ENCODE assay signal across 16 mouse cellular contexts in the genomic region with DNA sequence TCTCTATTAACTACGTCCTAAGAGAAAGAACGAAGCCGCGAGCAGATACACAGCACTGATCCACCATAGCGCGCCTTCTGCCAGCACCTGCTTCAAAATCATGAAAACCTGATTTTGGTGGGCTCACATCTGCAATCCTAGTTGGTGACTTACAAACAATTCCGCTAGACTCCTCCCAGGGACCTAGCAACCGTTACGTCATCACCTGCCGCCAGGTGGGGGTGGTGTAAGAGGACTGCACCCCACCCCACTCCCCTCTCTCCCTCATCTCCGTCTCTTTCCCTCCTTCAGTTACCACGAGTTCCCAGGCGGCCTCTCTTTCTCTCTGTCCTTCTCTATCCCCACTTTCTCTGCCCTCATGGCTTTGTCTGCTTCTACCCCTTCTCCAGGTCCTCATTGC. TPM values are rescaled to one million over a fixed set of nuclear protein-coding genes. Genes with fewer than 3 reads are reported as not detected.
DNase-seq lines count a peak whose midpoint lies in the region; ATAC-seq and TF ChIP-seq lines count a peak whose summit lies in the region.
"Had no signal": no experiment of that assay in that cellular context is flagged by ENCODE, and none has a peak within 500 bp of the region (broad histone marks: within the 10 kb centered on the region; RNA-seq: fewer than 3 reads in every experiment).

No protein-coding gene starts in this region.

- TF ChIP-seq POLR2A in lung, adult 2 months (IDR thresholded peaks at IDR 0.05; ENCODE audit: borderline replicate concordance, extremely low read depth, low read depth, low read length): no peak

- intact Hi-C loops in heart, postnatal 25 days (cut with DNase I): no loop called here

- no peak for TF ChIP-seq CTCF in lung, adult 2 months (IDR thresholded peaks at IDR 0.05; ENCODE audit: insufficient read depth, low read length)

- no peak for ATAC-seq in heart, embryonic 11.5 days (replicated peaks; ENCODE audit: insufficient number of reproducible peaks, low FRiP score, low TSS enrichment)
- ATAC-seq in lung, embryonic 16.5 days (ENCODE audit: low read depth): no peak
- ATAC-seq in intestine, embryonic 16.5 days: peak; percentile 22; the same call in 1 of the 2 replicates
- ATAC-seq in stomach, embryonic 14.5 days (ENCODE audit: insufficient number of reproducible peaks, insufficient read depth, low FRiP score, low read depth): 0 out of 2 replicates have a peak, but pooled peaks have one; percentile 23
- ATAC-seq in megakaryocyte-erythroid progenitor cell, adult 5-6 weeks (replicated peaks; ENCODE audit: low FRiP score, low TSS enrichment, poor library complexity, severe bottlenecking): no peak
- ATAC-seq in erythroid progenitor cell, adult 5-6 weeks (replicated peaks; ENCODE audit: low FRiP score, poor library complexity, severe bottlenecking): no peak
- ATAC-seq: hindbrain, postnatal 0 days; midbrain, embryonic 16.5 days had no signal

- H3K4me2 ChIP-seq in heart, embryonic 11.5 days: peak overlapping the region; percentile 42
- H3K4me2 ChIP-seq in lung, embryonic 16.5 days (ENCODE audit: low read depth, low read length): peak overlapping the region; percentile 38
- H3K4me2 ChIP-seq in intestine, embryonic 16.5 days (ENCODE audit: low read depth, low read length): peak overlapping the region; percentile 18; the same call in 1 of the 2 replicates
- H3K4me2 ChIP-seq in stomach, embryonic 14.5 days (replicated peaks; ENCODE audit: low read depth, low read length): peak overlapping the region; percentile 21; the same call in 1 of the 2 replicates
- H3K4me2 ChIP-seq: forebrain, embryonic 12.5 days had no signal

- WGBS in heart, embryonic 11.5 days (ENCODE audit: insufficient replicate concordance): 63% methylated on average over 13 of the region's 13 CpGs
- WGBS in lung, embryonic 16.5 days: 65% methylated on average over 13 of the region's 13 CpGs
- WGBS in lung, adult 2 months: 78% methylated on average over 13 of the region's 13 CpGs
- WGBS in intestine, embryonic 16.5 days: 73% methylated on average over 13 of the region's 13 CpGs
- 70% methylated on average over 13 of the region's 13 CpGs for WGBS in stomach, embryonic 14.5 days

- no peak for DNase-seq in heart, postnatal 25 days (ENCODE audit: low spot score)
- no peak for DNase-seq in lung, adult 2 months
- DNase-seq: cerebellum, postnatal 36 days; kidney, postnatal 10 days; left cerebral cortex, postnatal 4 days; lung, postnatal 14 days had no signal

- H3K27ac ChIP-seq in heart, embryonic 11.5 days (ENCODE audit: low read depth, low read length): no peak overlapping the region
- no peak overlapping the region for H3K27ac ChIP-seq in lung, embryonic 16.5 days (ENCODE audit: low read length)
- no peak overlapping the region for H3K27ac ChIP-seq in intestine, embryonic 16.5 days (ENCODE audit: low read length)
- H3K27ac ChIP-seq in stomach, embryonic 14.5 days (ENCODE audit: low read length): no peak overlapping the region
- H3K27ac ChIP-seq: forebrain, embryonic 12.5 days; hindbrain, postnatal 0 days had no signal

- H3K9ac ChIP-seq in heart, embryonic 11.5 days (ENCODE audit: low read depth, low read length): no peak overlapping the region
- H3K9ac ChIP-seq in lung, embryonic 16.5 days (ENCODE audit: low read length): no peak overlapping the region
- H3K9ac ChIP-seq in intestine, embryonic 16.5 days (ENCODE audit: low read depth, low read length): no peak overlapping the region
- no peak overlapping the region for H3K9ac ChIP-seq in stomach, embryonic 14.5 days (replicated peaks; ENCODE audit: low read depth, low read length)
- H3K9ac ChIP-seq: forebrain, embryonic 12.5 days had no signal

- peaks cover 16% of the 10 kb centered on the region for H3K4me1 ChIP-seq in heart, embryonic 11.5 days (ENCODE audit: control insufficient read depth, insufficient read depth, low read length)
- H3K4me1 ChIP-seq in lung, embryonic 16.5 days (replicated peaks; ENCODE audit: control insufficient read depth, insufficient read depth, low read length): peaks cover 23% of the 10 kb centered on the region
- peaks cover 36% of the 10 kb centered on the region for H3K4me1 ChIP-seq in lung, adult 2 months (ENCODE audit: control insufficient read depth, insufficient read depth, low read length)
- peaks cover under 1% of the 10 kb centered on the region; the same call in 1 of the 2 replicates for H3K4me1 ChIP-seq in intestine, embryonic 16.5 days (ENCODE audit: control insufficient read depth, insufficient read depth, low read length)
- H3K4me1 ChIP-seq in stomach, embryonic 14.5 days (ENCODE audit: control insufficient read depth, insufficient read depth, low read length): peaks cover 13% of the 10 kb centered on the region

- H3K4me3 ChIP-seq in heart, embryonic 11.5 days (ENCODE audit: low read depth, low read length): no peak overlapping the region
- H3K4me3 ChIP-seq in lung, embryonic 16.5 days (ENCODE audit: low read length): peak overlapping the region; percentile 16; the same call in 1 of the 2 replicates
- no peak overlapping the region for H3K4me3 ChIP-seq in lung, adult 2 months (replicated peaks; ENCODE audit: extremely low read depth, low read depth, low read length)
- H3K4me3 ChIP-seq in intestine, embryonic 16.5 days (ENCODE audit: low read length): 0 out of 2 replicates have a peak overlapping the region, but pooled peaks have one; percentile 12
- H3K4me3 ChIP-seq in stomach, embryonic 14.5 days (ENCODE audit: low read depth, low read length): no peak overlapping the region
- H3K4me3 ChIP-seq: forebrain, embryonic 12.5 days had no signal

- no peaks in the 10 kb centered on the region for H3K27me3 ChIP-seq in heart, embryonic 11.5 days (ENCODE audit: control insufficient read depth, insufficient read depth, low read length)
- no peaks in the 10 kb centered on the region for H3K27me3 ChIP-seq in lung, embryonic 16.5 days (ENCODE audit: control insufficient read depth, insufficient read depth, low read depth, low read length)
- no peaks in the 10 kb centered on the region for H3K27me3 ChIP-seq in intestine, embryonic 16.5 days (replicated peaks; ENCODE audit: control insufficient read depth, insufficient read depth, low read length)
- H3K27me3 ChIP-seq in stomach, embryonic 14.5 days (ENCODE audit: control insufficient read depth, insufficient read depth, low read length): no peaks in the 10 kb centered on the region

- H3K9me3 ChIP-seq in heart, embryonic 11.5 days (replicated peaks; ENCODE audit: control insufficient read depth, low read length): no peaks in the 10 kb centered on the region
- no peaks in the 10 kb centered on the region for H3K9me3 ChIP-seq in lung, embryonic 16.5 days (ENCODE audit: control insufficient read depth, low read length)
- no peaks in the 10 kb centered on the region for H3K9me3 ChIP-seq in intestine, embryonic 16.5 days (ENCODE audit: control insufficient read depth, low read length)
- no peaks in the 10 kb centered on the region for H3K9me3 ChIP-seq in stomach, embryonic 14.5 days (ENCODE audit: control insufficient read depth, low read depth, low read length)
- H3K9me3 ChIP-seq: forebrain, embryonic 12.5 days had no signal

- no peaks in the 10 kb centered on the region for H3K36me3 ChIP-seq in heart, embryonic 11.5 days (ENCODE audit: control insufficient read depth, insufficient read depth, low read length)
- H3K36me3 ChIP-seq in lung, embryonic 16.5 days (ENCODE audit: control insufficient read depth, insufficient read depth, low read length): no peaks in the 10 kb centered on the region
- no peaks in the 10 kb centered on the region for H3K36me3 ChIP-seq in intestine, embryonic 16.5 days (ENCODE audit: control insufficient read depth, insufficient read depth, low read length)
- no peaks in the 10 kb centered on the region for H3K36me3 ChIP-seq in stomach, embryonic 14.5 days (ENCODE audit: control insufficient read depth, insufficient read depth, low read length)
- H3K36me3 ChIP-seq: forebrain, embryonic 12.5 days; G1E had no signal

RNA-seq across cellular contexts. Expression of a gene that starts 7.5 kb away (rescaled TPM):
- polyA plus RNA-seq in heart, embryonic 11.5 days (2014; fragmentation: Nextera tagmentation; extraction: Ambion mirVana): 2.2 and 3.6 TPM in 2 replicates
- total RNA-seq in heart, postnatal 25 days (2021): 10 to 100 TPM; 26.8 to 31.1 TPM
- 4.1 and 4.6 TPM in 2 replicates for polyA plus RNA-seq in lung, embryonic 16.5 days (2015; fragmentation: Nextera tagmentation; extraction: Ambion mirVana)
- polyA plus RNA-seq in lung, adult 2 months (2012; rRNA removed): 34.9 and 38.6 TPM in 2 replicates
- 2.3 and 2.8 TPM in 2 replicates for polyA plus RNA-seq in intestine, embryonic 16.5 days (2015; fragmentation: Nextera tagmentation; extraction: Ambion mirVana)
- polyA plus RNA-seq in stomach, embryonic 14.5 days (2014; fragmentation: Nextera tagmentation; extraction: Ambion mirVana): 9.3 and 9.7 TPM in 2 replicates
- total RNA-seq in megakaryocyte-erythroid progenitor cell, adult 5-6 weeks (2014; fragmentation: Nextera tagmentation): 0.84 and 1.7 TPM in 2 replicates
- 0.23 and 0.61 TPM in 2 replicates for total RNA-seq in megakaryocyte-erythroid progenitor cell, adult 5-6 weeks (2017)
- 2.1 and 4.7 TPM in 2 replicates for total RNA-seq in erythroid progenitor cell, adult 5-6 weeks (2015; ENCODE audit: low replicate concordance)
- total RNA-seq in erythroid progenitor cell, adult 5-6 weeks (2017; ENCODE audit: low replicate concordance): 1.3 and 1.5 TPM in 2 replicates
- polyA plus RNA-seq: G1E had no signal

Comparison
In these comparisons a context has a peak if more than half of its experiments do, and no peak if none do; other contexts are left out.
1. H3K4me3 ChIP-seq: peak in lung, embryonic 16.5 days (single experiment) and intestine, embryonic 16.5 days (single experiment); none in heart, embryonic 11.5 days (single experiment), lung, adult 2 months (single experiment) and stomach, embryonic 14.5 days (single experiment).
2. ATAC-seq: peak in intestine, embryonic 16.5 days (single experiment) and stomach, embryonic 14.5 days (single experiment); none in heart, embryonic 11.5 days (single experiment), lung, embryonic 16.5 days (single experiment), megakaryocyte-erythroid progenitor cell, adult 5-6 weeks (single experiment) and erythroid progenitor cell, adult 5-6 weeks (single experiment).
3. Peak in every context shown above with its lines, with median percentiles within 50 percentile points of each other: H3K4me2 ChIP-seq.